Mouse (Mus musculus): Measurements from ENCODE around the gene 4921536K21Rik.

- TF ChIP-seq USF1 (IDR thresholded peaks at IDR 0.05; ENCODE audit: low read depth, low read length): no peak
- TF ChIP-seq CTCF (IDR thresholded peaks at IDR 0.05 in 2 of 3, conservative IDR thresholded peaks at IDR 0.05 in 1 of 3; ENCODE audit: control insufficient read depth in 1 of 3, insufficient read depth in 1 of 3, low read depth in 2 of 3, low read length in 3 of 3, poor library complexity in 1 of 3, severe bottlenecking in 1 of 3): no peak
- TF ChIP-seq NRF1 (IDR thresholded peaks at IDR 0.05; ENCODE audit: insufficient read depth, low read depth, low read length, poor library complexity, severe bottlenecking): no peak
- no peak for TF ChIP-seq MAZ (IDR thresholded peaks at IDR 0.05; ENCODE audit: low read depth, low read length)
- no peak for TF ChIP-seq CHD2 (IDR thresholded peaks at IDR 0.05; ENCODE audit: low read length)
- TF ChIP-seq NELFE (IDR thresholded peaks at IDR 0.05; ENCODE audit: low read depth, low read length): no peak
- no peak for TF ChIP-seq POLR2A (IDR thresholded peaks at IDR 0.05; ENCODE audit: control insufficient read depth in 1 of 2, insufficient read depth in 1 of 2, low read depth in 1 of 2, low read length in 2 of 2, poor library complexity in 1 of 2)
- no peak for TF ChIP-seq GATA1 (IDR thresholded peaks at IDR 0.05; ENCODE audit: low read depth, low read length)
- TF ChIP-seq TCF12 (IDR thresholded peaks at IDR 0.05; ENCODE audit: low read depth, low read length): no peak
- no peak for TF ChIP-seq HCFC1 (IDR thresholded peaks at IDR 0.05; ENCODE audit: low read depth, low read length)
- TF ChIP-seq RAD21 (IDR thresholded peaks at IDR 0.05; ENCODE audit: low read depth, low read length): no peak
- TF ChIP-seq EP300 (IDR thresholded peaks at IDR 0.05; ENCODE audit: low read depth in 1 of 2, low read length in 2 of 2): no peak
- TF ChIP-seq CHD1 (IDR thresholded peaks at IDR 0.05; ENCODE audit: low read depth, low read length): no peak
- no peak for TF ChIP-seq ELF1 (IDR thresholded peaks at IDR 0.05; ENCODE audit: low read depth, low read length)
These were observed 35.1 kb upstream of the 4921536K21Rik start for GRCm38 (mm10) chr11:3930019-3930418.

Measured in MEL (cell line).